Mouse (Mus musculus): ENCODE data around the gene Celf2. TPM values are rescaled to one million over a fixed set of nuclear protein-coding genes. Genes with fewer than 3 reads are reported as not detected.

Celf2 gene
- 79.5 and 145 TPM in 2 replicates for polyA plus RNA-seq (2012; rRNA removed; ENCODE audit: low replicate concordance)

DNA sequence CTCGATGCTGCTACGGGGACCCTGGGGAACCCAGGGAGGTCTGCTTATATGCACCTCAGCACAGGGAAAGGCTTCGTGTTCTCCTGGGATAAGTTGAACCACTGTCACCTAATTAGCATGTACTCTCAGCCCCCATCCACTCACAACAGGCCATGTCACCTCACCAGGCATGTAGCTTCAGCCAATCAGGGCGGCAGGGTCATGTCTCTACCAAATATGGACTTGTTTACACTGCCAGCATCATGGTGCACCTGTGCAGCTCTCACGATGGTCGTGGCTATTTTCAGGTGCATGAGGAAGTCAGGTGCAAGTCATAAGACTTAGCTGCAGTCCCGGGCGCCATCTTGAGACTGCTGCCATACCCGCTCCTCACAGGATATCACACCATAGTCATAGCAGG, at the start of gene Celf2:
Celf2 (minus strand) TSS at position 101 of the 400 bp plus-strand sequence.

Measured in subcutaneous adipose tissue, adult 2 months (tissue).